Mouse (Mus musculus) testis, adult 2 months (tissue): Measurements from ENCODE around the gene Ptges3.

Experiments
- CTCF ChIP-seq: fragments of 200-500 bp; IDR thresholded peaks from 2 replicates; pipeline ENCODE4 v1.5.1; 2012; ENCODE audit warnings: low read depth, mild to moderate bottlenecking, inconsistent platforms, low read length, moderate library complexity; ENCODE audit not compliant: control insufficient read depth, insufficient read depth, insufficient replicate concordance
- POLR2A ChIP-seq: fragments of 200-500 bp; IDR thresholded peaks from 2 replicates; pipeline ENCODE4 v1.6.1; 2012; ENCODE audit warnings: low read depth, mild to moderate bottlenecking, inconsistent platforms, low read length, moderate library complexity; ENCODE audit not compliant: control insufficient read depth

GRCm38 (mm10) chr10:128110103-128110761 lies 51.5 kb downstream of the Ptges3 start:
- no peak for TF ChIP-seq CTCF
- no peak for TF ChIP-seq POLR2A
